Mouse (Mus musculus): Measurements from ENCODE around the gene Tnrc6b. TPM values are rescaled to one million over a fixed set of nuclear protein-coding genes. Genes with fewer than 3 reads are reported as not detected.

Gene Tnrc6b
- total RNA-seq, 2 experiments from 2014 or later: 48.5 to 55.6 TPM

- peak; percentile 14 for DNase-seq
- Histone ChIP-seq H3K4me3 (no peak overlapping the region), H3K27ac (no peak overlapping the region)
- TF ChIP-seq CTCF (IDR thresholded peaks at IDR 0.05): no peak
- intact Hi-C loops (cut with DNase I): no loop called here
Observed at GRCm38 (mm10) chr15:80989712-80990111, 278.6 kb downstream of the Tnrc6b start.

Small RNAs within 50 kb of the gene (microRNA-seq; reads per million reads assigned to microRNA genes)
- 18.8 reads per million, percentile 17 among the genes with 10 or more reads in this experiment for gene Mir5113

Other genes with a start within 250 kb of the Tnrc6b start
- gene Enthd1, start 146.2 kb upstream of the Tnrc6b start, total RNA-seq (2021): not detected
- under 1 TPM in 1 of 2 experiments, not detected in 1; 0.31 TPM for gene Grap2, start 138.7 kb upstream of the Tnrc6b start, total RNA-seq (2021)
- gene Fam83f, start 39.5 kb upstream of the Tnrc6b start, total RNA-seq (2021): under 1 TPM in 1 of 2 experiments, not detected in 1; 0.10 TPM
- 100 to 1,000 TPM; 173 to 178 TPM for gene Adsl, start 237.2 kb downstream of the Tnrc6b start, total RNA-seq (2021)